Mouse (Mus musculus) CH12.LX (cell line): Measurements from ENCODE around the gene 4930438A08Rik.

Experiments
- CTCF ChIP-seq, 2 experiments: IDR thresholded peaks in 1 of 2; conservative IDR thresholded peaks in 1 of 2; 2 replicates each; pipeline ENCODE4 v1.5.1; 2011 to 2012; ENCODE audit warnings: low read depth in 2 of 2, low read length in 2 of 2, improper control_type of control experiment in 1 of 2, inconsistent platforms in 1 of 2, mild to moderate bottlenecking in 1 of 2, moderate library complexity in 1 of 2
- POLR2A ChIP-seq: IDR thresholded peaks from 2 replicates; pipeline ENCODE4 v1.6.1; 2011; ENCODE audit warnings: low read depth, mild to moderate bottlenecking, improper control_type of control experiment, low read length
- USF1 ChIP-seq: IDR thresholded peaks from 2 replicates; pipeline ENCODE4 v1.6.1; 2014; ENCODE audit warnings: low read depth, mild to moderate bottlenecking, inconsistent platforms, low read length, improper control_type of control experiment
- USF2 ChIP-seq: conservative IDR thresholded peaks from 2 replicates; pipeline ENCODE4 v1.6.1; 2011; ENCODE audit warnings: low read depth, low read length, improper control_type of control experiment

DNA sequence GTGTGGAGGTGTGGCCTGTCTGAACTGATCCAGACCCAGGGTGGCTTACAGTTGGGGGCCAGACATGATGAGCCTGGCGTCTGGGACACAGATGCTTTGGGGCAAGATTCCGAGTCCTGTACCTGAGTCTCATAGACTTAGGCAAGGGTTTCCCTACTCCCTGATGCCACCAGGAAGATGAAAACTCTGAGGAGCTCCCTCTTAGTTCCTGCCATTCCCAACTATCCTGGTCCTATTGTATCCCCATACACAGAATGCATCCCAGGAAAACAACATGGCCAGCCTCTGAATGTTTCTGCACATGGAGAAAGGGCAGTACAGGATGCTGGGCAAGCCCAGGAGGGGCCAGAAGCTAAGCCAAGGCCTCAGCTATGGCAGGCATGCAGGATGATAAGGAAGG is 11.1 kb upstream of the 4930438A08Rik start:
- TF ChIP-seq USF1 = no peak
- TF ChIP-seq USF2 = no peak
- TF ChIP-seq POLR2A = no peak
- no peak for TF ChIP-seq CTCF (conservative IDR thresholded peaks at IDR 0.05 in 1 of 2, IDR thresholded peaks at IDR 0.05 in 1 of 2; ENCODE audit: low read depth in 2 of 2, low read length in 2 of 2)
